Mouse (Mus musculus) kidney, adult 8-10 months (tissue): Measurements from ENCODE around the gene Dok1.
A peak's percentile ranks its signal among the peaks of the same experiment; 100 is the strongest.

Experiments used
- DNase-seq, 2 experiments: peaks; one replicate each; pipeline ENCODE4 v3.0.0; 2022

The Dok1 gene

DNA sequence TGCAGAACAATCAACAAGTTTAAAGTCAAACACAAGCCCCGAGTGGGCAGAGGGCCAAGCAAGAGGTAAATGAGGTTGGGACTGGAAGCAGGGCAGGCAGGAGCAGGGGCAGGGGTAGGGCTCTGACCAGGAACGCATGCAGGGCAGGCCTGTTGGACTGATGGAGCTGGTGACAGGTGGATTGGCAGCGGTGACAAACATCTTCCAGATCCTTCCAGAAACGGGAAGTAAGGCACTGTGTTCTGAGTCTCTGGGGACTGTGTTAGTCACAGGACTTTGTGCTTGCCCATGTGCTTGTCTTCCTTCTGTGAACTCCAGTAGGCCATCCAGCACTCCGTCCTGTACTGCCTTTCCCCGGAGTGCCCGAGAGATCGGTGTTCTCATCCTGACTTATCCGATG lies 11.5 kb upstream of the Dok1 start:
- no peak for DNase-seq

DNA sequence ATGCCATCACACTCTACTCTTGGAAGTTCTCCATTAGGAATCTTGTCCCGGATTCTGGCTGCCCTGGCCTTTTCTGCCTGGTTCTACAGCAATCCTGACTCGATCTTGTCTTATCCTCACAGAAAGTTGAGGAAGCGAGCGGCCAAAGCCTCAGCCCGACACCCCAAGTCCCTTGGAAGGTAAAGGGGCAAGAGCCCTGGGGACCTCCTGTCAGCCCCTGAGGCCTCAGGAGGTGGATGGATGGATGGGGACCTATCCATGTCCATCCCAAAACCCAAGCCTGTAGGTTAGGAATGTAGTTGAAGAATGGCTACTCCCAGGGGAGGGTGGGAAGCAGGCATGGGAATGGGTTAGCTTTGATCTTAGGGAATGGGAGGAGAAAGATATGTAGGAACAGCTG lies 10.7 kb upstream of the Dok1 start:
- no peak for DNase-seq

DNA sequence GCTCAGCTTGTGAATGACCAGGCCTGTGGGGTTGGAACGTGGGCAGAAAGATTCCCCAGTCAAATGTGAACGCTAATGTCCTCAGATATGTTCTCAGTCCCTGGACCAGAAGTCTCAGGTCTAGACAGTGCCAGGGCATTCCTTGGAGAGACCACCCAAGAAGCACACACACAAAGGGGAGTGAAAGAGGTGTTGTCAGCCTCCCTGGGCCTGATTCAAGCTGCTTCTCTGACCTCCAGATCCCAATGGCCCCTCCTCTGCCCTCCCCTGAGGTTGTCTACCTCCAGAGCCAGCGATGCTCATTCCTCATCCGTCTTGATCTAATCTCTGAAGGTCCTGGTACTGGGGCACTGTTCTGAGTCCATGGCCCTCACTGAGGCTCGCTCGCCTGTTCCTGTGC lies 10.3 kb upstream of the Dok1 start:
- DNase-seq: no peak

DNA sequence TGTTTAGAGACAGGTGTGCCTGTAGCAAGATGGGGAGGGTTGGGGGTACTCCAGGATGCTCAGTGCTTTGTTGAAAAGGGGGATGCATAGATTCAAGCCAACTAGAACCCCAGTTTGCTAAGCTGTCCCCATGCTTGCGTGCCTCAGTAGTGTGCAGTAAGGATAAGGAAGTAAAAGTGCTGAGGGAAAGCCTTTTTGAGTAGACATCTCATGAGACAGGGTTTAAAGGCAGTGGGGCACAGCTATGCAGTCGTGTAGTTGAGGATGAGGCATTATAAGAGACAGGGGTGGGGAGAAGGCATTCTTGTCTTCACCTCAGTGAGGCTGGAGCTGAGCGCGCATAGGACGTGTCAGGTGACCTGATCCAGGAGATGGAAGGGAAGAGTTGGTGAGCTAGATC lies 7.3 kb upstream of the Dok1 start:
- no peak for DNase-seq

DNA sequence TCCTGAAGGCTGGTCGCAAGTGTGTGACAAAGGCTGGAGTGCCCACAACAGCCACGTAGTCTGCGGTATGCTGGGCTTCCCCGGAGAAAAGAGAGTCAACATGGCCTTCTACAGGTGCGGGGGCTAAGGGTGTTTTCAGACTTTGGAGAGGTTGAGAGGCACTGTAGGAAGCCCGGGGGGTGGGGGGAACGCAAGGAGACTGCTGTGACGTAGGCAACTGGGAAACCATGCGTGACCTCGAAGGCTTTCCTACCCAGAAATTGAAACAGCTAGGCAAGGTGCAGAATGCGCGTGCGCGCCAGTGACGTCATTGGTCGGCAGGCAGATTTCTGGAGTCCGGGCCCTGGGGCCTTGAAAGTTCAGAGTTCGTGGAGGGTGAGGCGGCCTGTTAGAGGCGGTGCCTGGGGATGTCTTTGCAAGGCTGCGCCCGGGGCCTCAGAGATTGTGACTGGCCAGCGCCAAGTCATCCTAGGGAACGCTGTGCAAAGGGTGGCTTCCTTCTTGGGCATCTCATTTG lies 5.3 kb upstream of the Dok1 start:
- peak; percentile 93 to 97 for DNase-seq

DNA sequence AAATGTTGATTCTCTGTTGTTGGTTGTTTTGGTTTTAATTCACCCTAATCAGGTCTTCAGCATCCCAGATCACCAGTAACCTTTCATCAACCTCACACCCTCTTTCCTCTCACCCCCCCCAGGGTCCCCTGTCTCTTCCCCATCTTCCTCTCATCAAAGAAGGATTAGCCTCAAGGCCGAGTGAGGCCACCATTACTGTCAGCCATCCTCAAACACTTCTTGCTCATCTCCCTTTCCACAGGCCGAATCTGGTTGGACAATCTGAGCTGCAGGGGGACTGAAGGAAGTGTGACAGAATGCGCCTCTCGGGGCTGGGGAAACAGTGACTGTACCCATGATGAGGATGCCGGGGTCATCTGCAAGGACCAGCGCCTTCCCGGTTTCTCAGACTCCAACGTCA lies 3.9 kb upstream of the Dok1 start:
- DNase-seq: no peak

DNA sequence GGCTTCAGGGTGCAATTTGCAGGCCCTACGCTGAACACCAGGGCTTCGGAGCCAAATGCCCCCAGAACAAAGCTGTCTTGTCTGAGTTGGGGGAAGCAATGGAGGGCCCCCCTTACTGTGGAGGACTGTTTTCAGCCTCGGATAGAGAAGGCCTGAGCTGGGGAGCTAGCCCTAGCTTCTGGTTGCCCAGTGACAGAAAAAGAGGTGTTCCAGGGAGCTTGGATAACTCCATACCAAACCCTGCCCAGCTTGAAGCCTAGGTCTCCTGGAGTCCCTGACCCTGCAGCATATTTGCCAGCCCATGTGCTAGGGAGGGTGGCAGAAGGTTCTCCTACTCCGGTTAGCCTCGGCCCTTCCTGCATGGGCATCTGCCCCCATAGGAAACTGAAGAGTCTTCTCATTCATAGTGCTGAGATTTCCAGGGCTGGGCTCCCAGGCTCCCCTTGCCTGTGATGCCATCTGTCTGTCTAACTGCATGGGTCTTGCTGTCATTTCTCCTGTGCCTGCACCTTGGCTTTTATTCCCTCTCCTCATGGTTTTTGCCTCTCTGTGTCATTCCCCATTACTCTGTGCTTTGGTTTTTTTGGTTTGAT lies 1.3 kb upstream of the Dok1 start:
- no peak for DNase-seq

DNA sequence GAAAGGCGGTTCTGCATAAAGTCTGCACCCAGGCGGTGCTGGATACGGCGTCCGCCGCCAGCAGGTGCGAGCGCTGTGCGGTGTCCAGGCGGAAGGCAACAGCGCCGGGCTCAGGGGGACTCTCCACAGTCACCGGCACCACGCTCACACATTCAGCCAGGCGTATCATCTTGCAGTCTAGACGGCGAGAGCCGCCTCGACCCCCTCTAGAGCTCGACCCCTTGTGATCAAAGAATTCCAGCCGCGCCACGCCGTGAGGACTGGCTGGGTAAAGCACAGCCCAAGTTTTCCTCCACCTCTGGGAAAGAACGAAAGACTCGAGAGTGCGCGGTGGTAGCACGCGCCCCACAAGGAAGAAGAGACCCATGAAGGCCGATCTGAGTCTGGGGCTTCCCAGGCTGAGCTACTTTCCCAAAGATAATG lies 491 bp downstream of the Dok1 start:
- peak in 1 of 2 experiments; percentile 18 for DNase-seq

DNA sequence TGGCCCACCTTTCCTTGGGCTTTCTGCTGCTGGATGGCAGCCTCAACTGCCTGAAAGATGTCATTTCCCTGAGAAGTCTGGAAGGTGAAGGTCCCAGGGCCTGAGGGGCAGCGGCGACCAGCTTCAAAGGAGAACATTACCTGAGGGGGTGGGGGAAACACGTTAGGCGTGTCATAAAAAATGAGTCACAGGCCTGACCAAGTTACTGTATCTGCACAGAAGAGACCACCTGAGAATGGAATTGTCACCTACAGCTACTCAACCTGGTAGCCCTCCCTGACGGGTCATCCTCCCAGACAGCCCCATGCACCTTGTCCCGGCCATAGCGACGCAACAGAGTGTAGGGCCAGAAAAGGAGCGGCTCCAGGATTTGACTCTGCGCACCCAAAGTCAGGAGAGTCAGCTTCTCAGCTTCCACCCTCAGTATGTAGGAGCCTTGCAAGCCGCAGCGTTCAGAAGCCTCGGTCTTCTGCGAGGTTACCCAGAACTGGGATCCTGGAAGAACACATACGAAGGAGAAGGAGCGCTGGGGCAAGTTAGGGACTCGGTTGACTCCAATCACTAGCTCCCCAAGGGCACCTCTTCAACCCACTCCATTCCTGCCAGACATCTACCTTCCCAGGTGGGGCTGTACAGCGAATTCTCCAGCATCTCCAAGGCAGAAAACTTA lies 1.2 kb downstream of the Dok1 start:
- no peak for DNase-seq

DNA sequence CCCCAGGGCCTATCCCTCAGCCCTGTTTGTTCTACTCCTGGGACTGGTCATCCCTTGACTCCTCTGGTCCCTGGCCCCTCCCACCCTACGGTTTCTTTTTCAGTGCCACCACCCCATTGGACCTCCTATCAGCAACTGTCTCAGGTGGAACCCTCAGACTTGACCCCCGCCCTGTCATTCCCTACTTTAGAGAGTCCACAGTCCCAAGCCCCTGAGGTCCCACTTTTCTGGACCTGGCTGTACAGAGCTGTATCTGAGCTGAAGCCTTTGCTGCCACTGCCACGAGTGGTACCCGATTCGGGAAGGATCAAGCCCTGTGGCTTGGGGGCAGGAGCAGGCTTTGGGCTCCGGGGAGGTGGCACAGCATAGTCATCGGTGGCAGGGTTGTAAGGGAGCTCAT lies 2.2 kb downstream of the Dok1 start:
- no peak for DNase-seq

DNA sequence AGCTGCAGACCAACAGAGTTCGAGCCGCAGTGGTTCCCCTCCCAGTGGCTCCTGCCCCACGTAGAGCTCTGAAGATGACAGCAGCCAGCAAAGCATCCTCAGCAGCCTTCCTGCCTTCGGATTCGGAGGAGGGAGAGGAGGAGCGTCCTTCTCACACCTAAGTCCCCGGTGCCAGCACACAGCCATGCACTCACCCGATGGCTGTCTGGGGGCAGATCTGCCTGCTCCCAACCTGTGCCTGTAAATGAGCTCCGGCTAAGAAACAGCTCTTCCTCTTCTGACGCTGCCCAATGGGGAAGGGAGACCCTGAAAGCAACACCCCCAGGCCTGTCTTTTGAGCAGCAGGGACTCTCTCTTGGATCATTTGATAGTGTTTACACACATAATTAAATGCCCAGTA lies 3.5 kb downstream of the Dok1 start:
- no peak for DNase-seq

DNA sequence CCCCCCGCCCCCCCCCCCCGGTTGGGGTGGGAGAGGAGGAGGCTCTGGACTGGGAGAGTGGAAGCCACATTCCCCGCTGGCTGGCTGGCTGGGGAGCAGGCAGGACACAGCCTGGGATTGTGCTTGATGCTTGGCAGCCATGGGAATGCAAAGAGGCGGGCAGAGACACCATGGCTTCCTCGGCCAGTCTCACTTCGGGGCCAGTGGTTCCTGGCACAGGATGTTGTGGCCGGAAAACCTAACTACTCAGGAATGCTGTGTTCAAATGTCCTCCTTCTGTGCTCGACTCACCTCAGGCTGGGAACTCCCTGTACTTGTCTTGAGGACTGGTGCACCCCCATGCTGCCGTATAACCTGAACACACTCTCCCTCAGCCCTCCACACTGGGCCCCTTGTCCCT lies 5.6 kb downstream of the Dok1 start:
- no peak for DNase-seq

DNA sequence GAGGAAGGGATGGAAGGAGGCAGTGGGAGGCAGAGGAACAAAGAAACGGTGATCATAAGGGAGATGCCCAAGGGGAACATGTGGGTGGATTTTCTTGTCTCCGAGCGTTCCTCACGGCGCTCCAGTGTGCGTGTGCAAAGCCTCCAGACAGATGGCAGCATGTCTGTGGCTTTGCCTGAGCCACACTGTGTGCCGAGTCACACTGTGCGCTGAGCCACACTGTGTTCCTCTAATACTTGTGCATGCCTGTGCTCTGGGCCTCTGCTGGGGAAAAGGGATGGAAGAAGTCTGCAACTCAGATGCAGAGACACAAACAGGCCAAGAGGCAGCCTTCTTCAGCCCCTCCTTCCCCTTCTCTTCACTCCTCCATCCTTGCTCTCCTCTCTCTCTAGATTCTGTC lies 6.0 kb downstream of the Dok1 start:
- DNase-seq: no peak

DNA sequence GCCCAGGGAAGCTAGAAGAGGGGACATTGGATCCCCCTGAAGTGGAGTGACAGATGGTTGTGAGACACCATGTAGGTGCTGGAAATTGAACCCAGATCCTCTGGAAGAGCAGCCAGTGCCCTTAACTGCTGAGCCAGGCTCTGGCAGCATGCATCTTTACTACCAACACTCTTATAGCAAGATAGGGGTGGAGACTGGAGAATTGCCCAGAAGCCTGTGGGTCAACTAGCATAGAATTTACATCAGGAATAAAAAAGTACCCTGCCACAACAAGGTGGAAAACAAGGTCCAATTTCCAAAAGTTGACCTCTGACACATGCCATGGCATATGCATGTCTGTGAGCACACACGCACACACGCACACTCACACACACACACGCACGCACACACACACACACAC lies 8.1 kb downstream of the Dok1 start:
- DNase-seq: no peak

DNA sequence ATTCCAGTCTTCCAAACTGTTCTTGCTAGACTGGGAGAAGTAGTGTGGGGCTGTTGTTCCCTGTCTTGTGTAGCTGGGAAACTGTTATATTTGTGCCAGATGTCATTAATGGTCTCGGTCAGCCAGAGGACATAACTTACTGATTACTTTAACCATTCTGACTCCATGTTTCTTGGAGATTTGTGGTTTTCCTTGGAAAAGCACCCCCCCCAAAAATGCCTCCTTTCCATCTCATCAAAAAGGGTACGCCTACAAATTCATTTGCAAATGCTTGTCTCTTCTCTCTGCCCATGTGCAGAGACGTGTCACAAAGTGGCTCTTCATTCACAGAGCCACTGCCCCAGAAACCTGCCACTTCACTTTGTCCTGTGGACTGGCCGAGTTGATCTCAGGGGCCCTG lies 8.8 kb downstream of the Dok1 start:
- DNase-seq: no peak

DNA sequence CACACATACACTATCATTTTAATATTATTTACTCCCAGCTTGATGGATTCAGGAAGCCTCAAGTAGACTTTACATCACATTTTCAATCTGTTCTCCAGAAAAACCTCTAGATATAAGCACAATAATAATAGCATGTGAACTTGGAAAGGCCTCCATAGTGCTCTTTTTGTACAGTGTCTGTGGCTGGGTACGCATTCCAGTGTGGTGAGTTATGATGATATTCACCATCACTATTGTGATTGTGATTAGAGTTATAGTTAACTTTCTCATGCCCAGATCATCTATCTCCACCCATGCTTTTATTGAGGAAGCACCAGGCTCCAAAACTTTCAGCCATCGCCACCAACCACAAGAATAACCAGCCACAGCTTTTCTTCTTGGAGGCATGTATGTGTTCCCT lies 9.5 kb downstream of the Dok1 start:
- DNase-seq: no peak

DNA sequence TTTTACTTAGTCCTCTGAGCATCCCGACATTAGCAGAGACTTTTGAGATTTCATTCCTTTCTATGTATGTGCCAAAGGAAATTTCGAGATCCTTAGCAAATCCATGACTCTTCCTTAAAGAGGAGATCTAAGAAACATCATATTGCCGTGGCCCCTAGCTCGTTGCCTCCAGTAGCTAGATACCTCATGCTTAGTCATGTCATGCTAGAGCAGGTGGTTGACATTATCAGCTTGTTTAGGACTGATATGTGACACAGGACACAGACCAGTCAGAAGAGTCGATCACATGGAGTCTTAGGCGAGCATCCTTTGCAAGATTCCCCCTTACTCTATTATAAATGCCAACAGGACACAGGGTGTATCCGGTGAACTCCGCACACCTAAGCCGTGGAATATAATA lies 10.3 kb downstream of the Dok1 start:
- no peak for DNase-seq

DNA sequence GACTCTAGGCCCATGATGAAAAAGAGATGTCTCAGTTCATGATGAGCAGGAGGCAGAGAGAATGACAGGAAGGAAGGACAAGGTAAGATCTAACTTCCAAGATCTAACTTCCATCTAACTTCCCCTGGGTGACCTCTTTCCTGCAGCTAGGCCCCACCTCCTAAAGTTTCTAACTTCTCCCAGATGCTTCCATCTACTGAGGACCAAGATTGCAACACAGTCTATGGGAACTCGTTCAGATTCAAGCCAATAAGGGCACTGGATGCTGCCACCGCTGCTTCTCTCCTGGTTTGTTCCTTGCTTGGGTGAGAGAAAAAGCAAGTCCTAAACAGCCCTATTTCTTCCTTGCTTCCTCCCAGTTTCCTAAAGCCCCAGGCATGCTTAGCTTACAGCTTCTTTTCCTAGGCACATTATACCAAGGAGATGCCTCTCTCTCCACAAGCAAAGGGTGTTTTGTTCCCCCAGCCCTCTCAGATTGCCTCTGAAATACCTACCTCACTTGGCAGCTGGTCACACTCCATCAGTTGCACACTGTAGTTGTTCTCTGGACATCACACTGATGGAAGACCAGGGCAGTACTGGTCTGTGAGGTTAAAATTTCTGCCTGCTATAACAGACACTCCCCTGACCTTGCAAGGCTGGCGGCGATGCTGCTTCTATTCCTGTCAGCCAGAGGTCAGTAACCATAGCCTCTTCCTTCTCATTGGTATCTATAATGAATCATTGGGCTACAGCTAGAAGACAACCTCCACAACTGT lies 12.3 kb downstream of the Dok1 start:
- DNase-seq: no peak

DNA sequence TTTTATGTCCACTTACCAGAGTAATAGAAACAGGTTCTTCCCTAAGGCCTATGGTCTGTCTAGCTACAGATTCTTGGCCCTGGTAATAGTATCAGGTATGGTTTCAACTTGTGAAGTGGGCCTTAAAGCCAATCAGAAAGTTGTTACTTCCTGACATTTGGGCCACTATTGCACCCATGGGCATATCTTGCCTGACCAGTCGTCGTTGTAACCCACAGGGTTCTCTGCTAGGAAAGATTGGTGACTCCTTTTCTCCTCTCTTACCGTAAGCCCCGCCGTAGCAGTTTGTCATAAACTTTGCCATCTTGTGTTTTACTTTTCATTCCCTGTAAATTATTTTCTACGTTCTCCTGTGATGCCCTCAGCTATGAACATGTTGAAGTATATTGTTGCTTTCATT lies 13.2 kb downstream of the Dok1 start:
- DNase-seq: no peak

DNA sequence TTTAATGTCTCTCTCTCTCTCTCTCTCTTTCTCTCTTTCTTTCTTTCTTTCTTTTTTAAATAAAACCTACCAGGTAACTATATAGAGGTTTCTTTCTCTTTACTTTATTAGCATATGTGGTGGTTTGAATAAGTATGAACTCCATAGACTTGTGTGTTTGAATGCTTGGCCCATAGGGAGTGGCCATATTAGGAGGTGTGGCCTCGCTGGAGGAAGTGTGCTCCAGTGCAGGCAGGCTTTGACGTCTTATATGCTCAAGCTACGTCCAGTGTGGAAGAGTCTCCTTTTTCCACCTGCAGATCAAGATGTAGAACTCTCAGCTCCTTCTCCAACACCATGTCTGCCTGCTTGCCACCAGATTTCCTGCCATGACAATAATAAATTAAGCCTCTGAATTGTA lies 14.2 kb downstream of the Dok1 start:
- no peak for DNase-seq

DNA sequence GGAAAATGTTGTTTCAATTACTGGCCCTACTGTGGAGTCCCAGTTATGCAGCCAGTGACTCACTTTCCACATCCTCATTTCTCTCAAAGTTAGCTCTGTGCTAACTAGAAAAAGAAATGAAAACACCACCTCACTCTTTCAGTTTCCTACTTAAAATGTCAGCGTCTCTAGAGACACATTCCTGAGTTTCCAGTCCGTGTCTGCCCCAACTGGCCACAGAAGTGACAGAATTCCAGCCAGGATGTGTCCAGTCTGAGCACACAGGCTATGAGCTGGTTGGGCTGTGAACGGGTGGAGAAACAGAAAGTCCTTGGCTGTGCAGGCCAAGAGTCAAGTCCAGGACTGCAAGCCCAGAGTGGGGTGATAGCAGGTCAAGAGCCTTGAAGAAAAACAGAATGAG lies 16.1 kb downstream of the Dok1 start:
- no peak for DNase-seq

DNA sequence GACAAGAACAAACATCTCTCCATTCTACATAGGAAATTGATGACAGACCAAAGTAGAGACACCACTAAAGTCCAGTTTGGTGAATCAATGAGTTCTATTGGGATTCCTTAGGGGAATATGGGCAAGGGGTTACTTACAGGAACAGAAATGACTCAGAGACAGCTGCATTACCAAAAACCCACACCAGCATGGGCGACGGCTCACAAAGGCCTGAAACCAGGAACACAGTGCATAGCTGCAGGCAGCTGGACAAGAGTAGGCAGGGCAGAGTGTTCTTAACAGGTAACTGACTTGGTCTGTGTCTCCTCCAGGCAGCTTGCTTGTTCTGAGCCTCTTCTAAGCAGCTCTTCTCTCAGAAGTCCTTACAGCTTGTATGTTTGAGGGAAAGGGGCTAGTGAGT lies 17.5 kb downstream of the Dok1 start:
- DNase-seq: no peak

DNA sequence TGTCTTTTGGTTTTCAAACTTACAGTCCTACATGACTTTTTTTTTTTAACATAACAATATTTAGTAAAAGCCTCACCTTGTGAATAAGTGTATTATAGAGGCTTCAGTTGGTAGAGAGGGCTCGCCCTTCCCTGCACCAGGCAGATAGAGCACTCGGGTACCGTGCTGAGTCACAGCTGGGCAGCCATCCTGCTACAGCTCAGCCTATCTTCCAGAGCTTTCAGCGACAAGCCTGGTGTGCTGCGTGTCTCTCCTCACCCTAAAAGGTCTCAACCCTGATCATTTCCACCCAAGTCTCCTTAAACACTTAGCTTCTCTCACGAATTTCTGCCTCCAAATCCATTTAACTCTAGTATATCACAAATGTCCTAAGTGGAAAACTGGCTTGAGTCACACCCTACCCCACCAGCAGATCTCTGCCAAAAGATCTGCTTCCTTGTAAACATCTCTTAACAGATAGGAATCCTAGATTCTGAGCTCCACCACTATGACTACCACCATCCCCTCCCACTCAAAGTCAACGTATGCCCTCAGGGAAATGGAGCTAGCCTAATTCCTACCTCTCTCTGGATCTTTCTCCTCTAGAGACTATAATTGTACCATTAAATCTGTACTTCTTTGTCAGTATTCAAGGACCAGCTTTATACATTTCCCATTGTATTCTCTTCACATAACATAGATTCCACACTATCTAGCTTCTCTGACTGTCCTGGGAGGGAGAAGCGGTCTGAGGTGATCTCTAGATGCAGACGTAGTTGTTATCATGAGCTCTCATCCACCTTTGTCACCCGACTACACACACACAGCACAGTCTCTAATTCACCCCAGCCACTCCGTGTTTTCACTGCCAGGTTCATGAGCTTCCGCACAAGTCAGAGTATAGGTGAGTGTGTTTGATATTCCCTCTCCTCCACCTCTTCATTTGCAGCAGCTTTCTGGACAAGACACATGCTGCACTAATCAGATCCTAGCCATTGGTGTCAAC lies 18.5 kb downstream of the Dok1 start:
- DNase-seq: no peak
